Mouse (Mus musculus) E14TG2a.4 (cell line): Measurements from ENCODE around the gene Apold1.

ENCODE experiments used
- CTCF ChIP-seq: conservative IDR thresholded peaks from 2 replicates; pipeline ENCODE4 v1.5.1; 2014; ENCODE audit warnings: low read length
- NANOG ChIP-seq: IDR thresholded peaks from 2 replicates; pipeline ENCODE4 v1.6.1; 2014; ENCODE audit warnings: borderline replicate concordance, low read length, mixed read lengths
- POU5F1 ChIP-seq: IDR thresholded peaks from 2 replicates; pipeline ENCODE4 v1.6.1; 2014; ENCODE audit warnings: low read length, borderline replicate concordance

DNA sequence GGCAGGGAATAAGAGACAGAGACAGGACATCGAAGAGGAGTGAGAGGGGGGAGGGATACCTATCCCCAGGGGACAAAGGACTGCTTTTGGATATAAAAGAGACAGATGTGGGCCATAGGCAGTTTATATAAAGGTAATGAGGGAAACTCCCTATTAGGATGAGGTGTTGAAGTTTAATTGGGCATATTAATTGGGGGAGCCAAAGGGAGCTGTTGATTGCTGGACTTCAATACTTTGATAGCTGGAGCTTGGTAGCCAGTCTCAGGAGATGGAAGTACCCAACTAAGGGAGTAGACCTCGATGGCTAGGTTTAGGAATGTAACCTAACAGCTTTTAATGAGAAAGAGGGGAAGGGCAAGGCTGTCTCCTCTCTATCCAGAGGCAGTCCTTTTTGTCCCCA, 17.6 kb upstream of the Apold1 start:
- TF ChIP-seq CTCF = no peak
- TF ChIP-seq NANOG = no peak
- TF ChIP-seq POU5F1 = no peak
